Mouse (Mus musculus) forebrain, postnatal 0 days (tissue): ENCODE data around the gene Stk10. TPM values are rescaled to one million over a fixed set of nuclear protein-coding genes. Genes with fewer than 3 reads are reported as not detected.

Experiments used
- ATAC-seq: fragments of 200-750 bp; cut with Nextera tagmentation; 2 replicates; pipeline ENCODE4 v1.8.0; 2017; ENCODE audit warnings: mild to moderate bottlenecking, moderate library complexity
- DNase-seq: peaks from one replicate; pipeline ENCODE4 v3.0.0-alpha.2; 2015
- H3K27ac ChIP-seq: fragments of 300-500 bp; sonication (generic); 2 replicates; pipeline ENCODE4 v1.5.1; 2014; ENCODE audit warnings: low read depth, mild to moderate bottlenecking, antibody characterized with exemption, low read length, moderate library complexity, mixed read lengths
- H3K27me3 ChIP-seq: fragments of 300-500 bp; sonication (generic); 2 replicates; pipeline ENCODE4 v1.6.1; 2014; ENCODE audit warnings: mild to moderate bottlenecking, low read length, mixed read lengths; ENCODE audit not compliant: insufficient read depth
- H3K36me3 ChIP-seq: fragments of 300-500 bp; sonication (generic); 2 replicates; pipeline ENCODE4 v1.6.1; 2014; ENCODE audit warnings: mild to moderate bottlenecking, moderate library complexity; ENCODE audit not compliant: insufficient read depth
- H3K4me1 ChIP-seq: fragments of 300-500 bp; sonication (generic); 2 replicates; pipeline ENCODE4 v1.6.1; 2014; ENCODE audit warnings: antibody characterized with exemption; ENCODE audit not compliant: insufficient read depth
- H3K4me2 ChIP-seq: fragments of 300-500 bp; sonication (generic); 2 replicates; pipeline ENCODE4 v1.6.1; 2014; ENCODE audit warnings: low read depth, mild to moderate bottlenecking, moderate library complexity
- H3K4me3 ChIP-seq: fragments of 300-500 bp; sonication (generic); 2 replicates; pipeline ENCODE4 v1.5.1; 2014; ENCODE audit warnings: low read depth, low read length, mixed read lengths
- H3K9ac ChIP-seq: fragments of 300-500 bp; sonication (generic); 2 replicates; pipeline ENCODE4 v1.6.1; 2014; ENCODE audit warnings: mild to moderate bottlenecking
- H3K9me3 ChIP-seq: fragments of 300-500 bp; sonication (generic); 2 replicates; pipeline ENCODE4 v1.6.1; 2016; ENCODE audit warnings: low read length
- CTCF ChIP-seq: sonication (generic); IDR thresholded peaks from 2 replicates; pipeline ENCODE4 v1.5.1; 2016; ENCODE audit warnings: antibody characterized with exemption, control low read depth, low read depth
- WGBS: fragments of 180-500 bp; shearing (Covaris S2); extraction: QIAGEN DNeasy Blood & Tissue Kit; methylation state at CpG from one replicate; pipeline ENCODE4 v1.1.7; 2014; 5-methylcytosine and 5-hydroxymethylcytosine counted together
- polyA plus RNA-seq: library from polyadenylated mRNA; unstranded; fragments of >200 nt; fragmentation: Nextera tagmentation; extraction: Ambion mirVana; gene quantifications from 2 replicates; pipeline ENCODE4 v1.2.1, GENCODE M21; 2015
- total RNA-seq: library from RNA; depleted of rRNA; stranded (reverse); fragments of >200 nt; gene quantifications from 2 replicates; pipeline ENCODE4 v1.2.3, GENCODE M21; 2014

The Stk10 gene
- total and polyA plus RNA-seq, 2 experiments from 2014 or later: 0.90 to 2.3 TPM

GRCm38 (mm10) chr11:32585996-32586395 lies 52.9 kb downstream of the Stk10 start:
- Histone ChIP-seq H3K36me3 (no peaks in the 10 kb centered on the region), H3K27me3 (no peaks in the 10 kb centered on the region), H3K27ac (no peak overlapping the region), H3K4me2 (no peak overlapping the region), H3K9me3 (no peaks in the 10 kb centered on the region), H3K4me1 (no peaks in the 10 kb centered on the region), H3K9ac (no peak overlapping the region), H3K4me3 (no peak overlapping the region)
- DNase-seq (no peak), ATAC-seq (no peak)
- no peak for TF ChIP-seq CTCF
- WGBS: 83% methylated on average over 6 of the region's 6 CpGs

DNA sequence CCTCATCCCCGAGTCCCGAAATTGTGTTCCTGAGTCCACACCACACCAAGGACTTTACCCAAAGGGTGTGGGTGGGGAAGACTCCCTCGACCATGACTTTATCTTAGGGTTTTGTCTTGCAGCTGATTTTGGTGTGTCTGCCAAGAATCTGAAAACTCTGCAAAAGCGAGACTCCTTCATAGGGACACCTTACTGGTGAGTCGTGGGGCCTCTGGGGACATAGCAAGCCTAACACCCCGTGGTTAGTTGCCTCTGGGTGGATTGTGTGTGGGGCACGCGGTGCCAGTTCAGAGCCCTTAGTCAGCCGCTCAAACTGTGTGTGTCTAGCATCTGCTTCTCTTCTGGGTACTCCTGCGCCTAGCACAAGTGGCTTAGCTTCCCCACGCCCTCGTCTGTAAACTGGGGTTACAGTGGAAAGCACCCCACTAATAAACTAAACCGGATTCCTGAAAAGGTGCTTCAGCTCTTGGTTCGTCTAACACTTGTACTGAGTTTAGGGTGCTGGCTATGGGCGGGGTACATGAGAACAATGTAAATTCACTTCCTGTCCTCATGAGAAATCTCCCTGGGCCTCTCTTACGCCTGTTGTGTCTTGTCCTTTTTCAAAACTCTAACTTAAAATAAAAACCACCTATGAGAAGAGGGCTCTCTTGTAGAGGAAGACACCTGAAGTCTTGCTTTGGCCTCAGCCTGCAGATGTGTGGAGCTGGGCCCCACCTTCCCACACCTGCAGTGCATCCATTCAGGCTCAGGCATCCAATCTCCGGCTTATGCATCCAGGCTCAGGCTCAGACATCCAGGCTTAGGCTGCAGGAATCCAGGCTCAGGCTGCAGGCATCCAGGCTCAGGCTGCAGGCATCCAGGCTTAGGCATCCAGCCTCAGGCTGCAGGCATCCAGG lies 54.3 kb downstream of the Stk10 start:
- no peak overlapping the region for H3K4me2 ChIP-seq
- H3K9me3 ChIP-seq: no peaks in the 10 kb centered on the region
- H3K27ac ChIP-seq: no peak overlapping the region
- H3K27me3 ChIP-seq: no peaks in the 10 kb centered on the region
- DNase-seq: no peak
- H3K4me1 ChIP-seq: peaks cover 4% of the 10 kb centered on the region; the same call in 1 of the 2 replicates
- no peak overlapping the region for H3K4me3 ChIP-seq
- TF ChIP-seq CTCF: no peak
- peak overlapping the region; percentile 4; the same call in 1 of the 2 replicates for H3K9ac ChIP-seq
- WGBS: 77% methylated on average over 17 of the region's 17 CpGs
- H3K36me3 ChIP-seq: no peaks in the 10 kb centered on the region
- ATAC-seq: no peak

GRCm38 (mm10) chr11:32588090-32588891 lies 55.2 kb downstream of the Stk10 start:
- no peak overlapping the region for H3K4me3 ChIP-seq
- peak; percentile 98 for TF ChIP-seq CTCF
- ATAC-seq (peak; percentile 58), DNase-seq (peak; percentile 89)
- no peak overlapping the region for H3K27ac ChIP-seq
- H3K4me1 ChIP-seq: peaks cover 5% of the 10 kb centered on the region; the same call in 1 of the 2 replicates
- no peak overlapping the region for H3K4me2 ChIP-seq
- H3K9ac ChIP-seq: peak overlapping the region; percentile 4; the same call in 1 of the 2 replicates
- no peaks in the 10 kb centered on the region for H3K27me3 ChIP-seq
- 31% methylated on average over 15 of the region's 15 CpGs for WGBS
- H3K9me3 ChIP-seq: no peaks in the 10 kb centered on the region
- no peaks in the 10 kb centered on the region for H3K36me3 ChIP-seq

DNA sequence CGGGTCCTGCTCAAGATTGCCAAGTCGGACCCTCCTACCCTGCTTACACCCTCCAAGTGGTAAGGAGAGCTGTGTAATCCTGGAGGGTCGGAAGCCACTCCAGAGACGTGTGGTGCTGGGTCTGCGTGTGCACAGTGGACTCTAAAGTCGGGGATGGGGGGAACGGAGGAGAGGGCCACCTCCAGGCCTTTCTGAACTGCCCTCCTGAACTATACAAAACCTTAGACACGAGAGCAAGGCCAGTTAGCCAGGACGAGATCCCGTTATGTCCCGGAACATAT lies 55.7 kb downstream of the Stk10 start:
- H3K9ac ChIP-seq: no peak overlapping the region
- 0 out of 2 replicates have a peak, but pooled peaks have one; percentile 3 for ATAC-seq
- no peak for TF ChIP-seq CTCF

DNA sequence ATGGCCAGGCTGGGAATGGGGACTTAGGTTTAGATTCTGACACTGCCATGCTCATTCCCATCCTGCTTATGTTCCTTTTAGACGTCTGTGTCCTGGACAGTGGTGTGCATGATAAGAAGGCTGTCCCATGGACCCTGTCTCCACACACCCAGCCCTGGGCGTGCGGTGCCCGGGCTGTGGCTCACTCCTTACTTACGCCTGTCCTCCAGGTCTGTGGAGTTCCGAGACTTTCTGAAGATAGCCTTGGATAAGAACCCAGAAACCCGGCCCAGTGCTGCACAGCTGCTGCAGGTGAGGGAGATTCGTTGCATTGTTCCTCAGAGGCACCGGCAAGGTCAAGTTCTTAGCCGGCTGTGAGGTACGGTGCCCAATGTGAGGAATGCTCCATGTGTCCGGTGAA lies 56.1 kb downstream of the Stk10 start:
- WGBS: 91% methylated on average over 12 of the region's 12 CpGs
- DNase-seq (no peak), ATAC-seq (no peak)

More for the DNA sequence above, 55.7 kb downstream of the Stk10 start:
- peaks cover 5% of the 10 kb centered on the region; the same call in 1 of the 2 replicates for H3K4me1 ChIP-seq
- WGBS: 75% methylated on average over 11 of the region's 11 CpGs
- H3K9me3 ChIP-seq: no peaks in the 10 kb centered on the region
- no peak overlapping the region for H3K27ac ChIP-seq
- no peak overlapping the region for H3K4me2 ChIP-seq
- no peak overlapping the region for H3K4me3 ChIP-seq
- H3K27me3 ChIP-seq: no peaks in the 10 kb centered on the region
- no peaks in the 10 kb centered on the region for H3K36me3 ChIP-seq
- no peak for DNase-seq

GRCm38 (mm10) chr11:32589791-32590190 lies 56.7 kb downstream of the Stk10 start:
- no peak overlapping the region for H3K4me3 ChIP-seq
- no peaks in the 10 kb centered on the region for H3K36me3 ChIP-seq
- H3K27ac ChIP-seq: no peak overlapping the region
- no peaks in the 10 kb centered on the region for H3K27me3 ChIP-seq
- H3K4me1 ChIP-seq: peaks cover 5% of the 10 kb centered on the region; the same call in 1 of the 2 replicates
- no peak overlapping the region for H3K9ac ChIP-seq
- no peak overlapping the region for H3K4me2 ChIP-seq
- 85% methylated on average over 8 of the region's 8 CpGs for WGBS
- no peak for TF ChIP-seq CTCF
- ATAC-seq (no peak), DNase-seq (no peak)
- no peaks in the 10 kb centered on the region for H3K9me3 ChIP-seq

More for the DNA sequence above, 56.1 kb downstream of the Stk10 start:
- H3K27ac ChIP-seq: no peak overlapping the region
- H3K36me3 ChIP-seq: no peaks in the 10 kb centered on the region
- no peaks in the 10 kb centered on the region for H3K27me3 ChIP-seq
- H3K4me2 ChIP-seq: no peak overlapping the region
- TF ChIP-seq CTCF: no peak
- no peak overlapping the region for H3K9ac ChIP-seq
- H3K9me3 ChIP-seq: no peaks in the 10 kb centered on the region
- H3K4me1 ChIP-seq: peaks cover 5% of the 10 kb centered on the region; the same call in 1 of the 2 replicates
- H3K4me3 ChIP-seq: no peak overlapping the region
